Mouse (Mus musculus) thymus, postnatal 36 days (tissue): Measurements from ENCODE around the gene Fbxl12.

Source experiments
- DNase-seq, 2 experiments: peaks; one replicate each; pipeline ENCODE4 v3.0.0; 2022; ENCODE audit warnings: mixed read lengths in 2 of 2

Gene Fbxl12

GRCm38 (mm10) chr9:20651602-20652259, 7.2 kb upstream of the Fbxl12 start, which contains the start of gene Pin1:
Pin1 (plus strand) TSS chr9:20652095.
- peak; percentile 95 to 99 for DNase-seq

GRCm38 (mm10) chr9:20645121-20645520, 554 bp upstream of the Fbxl12 start:
- DNase-seq, result no peak

- DNase-seq, result no peak
Measured at GRCm38 (mm10) chr9:20643781-20644180, 786 bp downstream of the Fbxl12 start.

GRCm38 (mm10) chr9:20642896-20643466, 1.6 kb downstream of the Fbxl12 start:
- peak; percentile 88 to 93 for DNase-seq

- peak; percentile 93 to 97 for DNase-seq
Measured at GRCm38 (mm10) chr9:20642101-20642895, 2.3 kb downstream of the Fbxl12 start, which contains the start of gene Ubl5. Ubl5 (plus strand) TSS chr9:20642878.

GRCm38 (mm10) chr9:20641501-20641900, 3.1 kb downstream of the Fbxl12 start:
- DNase-seq, result peak; percentile 35

- peak; percentile 37 to 49 for DNase-seq
Measured at GRCm38 (mm10) chr9:20639486-20639885, 5.1 kb downstream of the Fbxl12 start.

GRCm38 (mm10) chr9:20638552-20638951, 6.0 kb downstream of the Fbxl12 start:
- DNase-seq, result peak; percentile 28 to 51

GRCm38 (mm10) chr9:20636790-20637189, 7.8 kb downstream of the Fbxl12 start:
- no peak for DNase-seq

- DNase-seq, result peak; percentile 85 to 94
Measured at GRCm38 (mm10) chr9:20636256-20636655, 8.3 kb downstream of the Fbxl12 start.

- DNase-seq, result peak; percentile 58 to 75
Measured at GRCm38 (mm10) chr9:20635676-20636075, 8.9 kb downstream of the Fbxl12 start.

GRCm38 (mm10) chr9:20631332-20631731, 13.2 kb downstream of the Fbxl12 start:
- no peak for DNase-seq

GRCm38 (mm10) chr9:20616685-20617084, 27.9 kb downstream of the Fbxl12 start:
- DNase-seq, result no peak

GRCm38 (mm10) chr9:20611976-20612375, 32.6 kb downstream of the Fbxl12 start:
- DNase-seq, result no peak

- DNase-seq, result peak; percentile 22 to 41
Measured at GRCm38 (mm10) chr9:20609831-20610464, 34.6 kb downstream of the Fbxl12 start.

- peak; percentile 86 to 89 for DNase-seq
Measured at GRCm38 (mm10) chr9:20607100-20607974, 37.2 kb downstream of the Fbxl12 start.

GRCm38 (mm10) chr9:20606269-20606668, 38.3 kb downstream of the Fbxl12 start:
- no peak for DNase-seq

- DNase-seq, result no peak
Measured at GRCm38 (mm10) chr9:20601270-20601669, 43.3 kb downstream of the Fbxl12 start.

- peak; percentile 96 to 97 for DNase-seq
Measured at GRCm38 (mm10) chr9:20581175-20581634, 63.4 kb downstream of the Fbxl12 start, which contains the start of gene Zfp846. Zfp846 (plus strand) TSS chr9:20581291.

GRCm38 (mm10) chr9:20576591-20576990, 68.0 kb downstream of the Fbxl12 start:
- no peak for DNase-seq

GRCm38 (mm10) chr9:20571060-20571459, 73.5 kb downstream of the Fbxl12 start:
- no peak for DNase-seq
